Mouse (Mus musculus): Measurements from ENCODE around the gene Alg5.

Gene Alg5

DNA sequence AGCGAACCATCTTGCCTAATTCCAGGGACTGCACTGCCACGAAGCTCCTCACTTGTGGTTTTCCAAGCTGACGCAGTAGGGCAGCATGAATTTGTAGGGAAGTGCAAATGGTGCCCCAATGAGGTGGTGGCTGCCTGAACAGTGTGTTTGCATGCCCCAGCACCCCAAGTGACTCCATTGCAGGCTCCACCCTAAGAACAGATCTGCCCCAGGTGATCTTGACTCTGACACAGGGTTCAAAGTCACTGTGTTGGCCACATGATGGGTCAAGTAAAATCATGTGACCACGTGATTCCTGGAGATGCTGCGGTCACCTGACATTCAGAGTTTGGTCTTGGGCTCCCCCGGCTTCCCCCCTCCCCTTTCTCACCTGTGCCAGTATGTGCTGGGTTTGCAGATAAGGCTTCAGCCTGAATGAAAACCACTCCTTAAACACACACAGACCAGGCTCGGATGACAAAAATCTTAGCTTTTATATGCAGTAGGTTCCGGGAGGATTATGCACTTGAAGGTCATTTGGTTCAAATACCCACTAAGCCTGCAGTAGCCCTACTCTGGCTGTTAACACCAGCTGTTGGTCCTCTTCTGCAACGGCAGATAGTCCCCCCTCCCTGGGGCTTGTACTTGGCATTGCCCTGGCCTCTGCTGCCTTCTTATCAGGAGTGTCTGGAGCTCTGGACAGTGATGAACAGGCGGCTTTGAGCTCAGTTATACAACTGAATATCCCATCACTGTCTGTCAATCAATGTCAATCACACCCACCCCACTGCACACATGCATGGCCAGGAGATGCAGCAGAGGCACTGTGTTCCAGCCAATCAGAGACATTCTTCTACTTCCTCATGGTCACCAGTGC lies 56.7 kb downstream of the Alg5 start:
- no peak for DNase-seq (ENCODE audit: inconsistent age in 2 of 2, low spot score in 1 of 2)

- DNase-seq (ENCODE audit: inconsistent age in 2 of 2, low spot score in 1 of 2) = no peak
Measured at GRCm38 (mm10) chr3:54793762-54794161, 58.4 kb downstream of the Alg5 start.

DNA sequence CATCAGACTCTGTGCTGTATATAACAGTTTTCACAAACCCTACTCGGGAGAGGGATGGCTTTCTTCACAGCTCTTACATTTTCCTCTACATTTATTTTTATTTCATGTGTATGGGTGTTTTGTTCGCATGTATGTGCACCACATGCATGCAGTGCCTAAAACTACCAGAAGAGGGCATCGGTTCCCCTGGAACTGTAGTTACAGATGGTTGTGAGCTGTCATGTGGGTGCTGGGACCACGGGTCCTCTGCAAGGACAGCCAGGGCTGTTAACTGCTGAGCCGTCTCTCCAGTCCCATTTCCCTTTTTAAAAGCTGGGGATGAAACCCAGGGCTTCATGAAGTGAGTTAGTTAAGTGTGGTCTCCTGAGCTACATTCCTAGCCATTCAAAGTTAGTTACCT lies 60.0 kb downstream of the Alg5 start:
- no peak for DNase-seq (ENCODE audit: inconsistent age in 2 of 2, low spot score in 1 of 2)

DNA sequence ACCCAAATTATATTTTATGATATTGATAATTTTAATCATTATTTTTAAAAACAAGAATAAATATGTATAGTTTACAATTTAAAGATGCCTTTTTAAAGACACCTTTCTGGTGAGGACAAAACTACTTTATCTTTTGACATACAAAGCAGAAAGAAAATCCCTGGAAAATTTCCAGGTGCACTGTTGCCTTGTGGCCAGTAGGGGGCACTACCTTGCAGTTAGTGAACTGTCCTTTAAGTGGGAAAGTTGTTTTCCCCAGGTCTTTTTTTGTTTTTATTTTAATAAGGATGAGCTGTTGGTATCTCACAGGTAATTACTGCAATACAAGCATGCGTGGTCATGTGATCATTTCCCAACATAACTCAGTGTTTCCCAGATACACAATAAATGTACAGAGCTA lies 60.5 kb downstream of the Alg5 start:
- DNase-seq (ENCODE audit: inconsistent age in 2 of 2, low spot score in 1 of 2) = peak in 1 of 2 experiments; percentile 74

DNA sequence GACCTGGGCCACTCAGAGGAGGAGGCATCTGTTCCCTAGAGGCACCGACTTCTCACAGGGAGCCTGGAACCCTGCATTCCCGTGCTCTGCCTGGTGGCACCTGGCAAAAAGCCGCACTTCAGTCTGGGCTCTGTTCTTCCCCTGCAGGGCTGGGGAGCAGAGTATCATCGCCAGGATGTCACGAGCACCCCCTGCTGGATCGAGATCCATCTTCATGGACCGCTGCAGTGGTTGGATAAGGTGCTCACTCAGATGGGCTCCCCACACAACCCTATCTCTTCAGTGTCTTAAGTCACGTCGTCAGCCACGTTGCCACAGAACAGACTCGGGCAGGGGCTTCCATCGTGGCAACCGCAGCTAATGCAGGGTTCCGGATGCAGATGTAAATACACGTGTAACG lies 61.9 kb downstream of the Alg5 start:
- peak; percentile 65 to 82 for DNase-seq (ENCODE audit: inconsistent age in 2 of 2, low spot score in 1 of 2)

All from adrenal gland, adult (tissue).